Mouse (Mus musculus) brain, adult 2 months (tissue): Measurements from ENCODE around the gene Elovl7.
A peak's percentile ranks its signal among the peaks of the same experiment; 100 is the strongest.

Experiments
- DNase-seq: peaks from one replicate; pipeline ENCODE4 v3.0.0; 2011; ENCODE audit warnings: low read depth, low spot score

Gene Elovl7

GRCm38 (mm10) chr13:108302957-108303675 is 88.9 kb downstream of the Elovl7 start:
- no peak for DNase-seq

DNA sequence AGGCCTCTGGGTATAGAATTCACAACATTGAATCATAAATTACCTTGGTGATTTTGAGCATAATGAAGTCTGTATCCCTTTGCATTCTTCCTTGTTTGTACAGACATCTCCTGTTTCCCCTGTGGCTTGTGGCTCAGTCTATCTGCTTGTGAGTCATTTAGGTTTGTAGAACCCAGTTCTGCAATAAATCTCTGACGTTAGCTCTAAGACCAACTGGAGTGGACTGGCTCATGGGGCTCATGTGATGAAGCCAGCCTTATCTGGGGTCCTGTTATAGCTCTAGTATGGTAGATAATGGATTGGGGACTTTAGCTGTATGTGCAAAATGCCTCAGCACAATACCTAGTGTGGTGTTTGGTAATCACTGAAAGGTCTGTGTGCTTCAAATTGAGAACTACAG is 89.6 kb downstream of the Elovl7 start:
- DNase-seq: no peak

DNA sequence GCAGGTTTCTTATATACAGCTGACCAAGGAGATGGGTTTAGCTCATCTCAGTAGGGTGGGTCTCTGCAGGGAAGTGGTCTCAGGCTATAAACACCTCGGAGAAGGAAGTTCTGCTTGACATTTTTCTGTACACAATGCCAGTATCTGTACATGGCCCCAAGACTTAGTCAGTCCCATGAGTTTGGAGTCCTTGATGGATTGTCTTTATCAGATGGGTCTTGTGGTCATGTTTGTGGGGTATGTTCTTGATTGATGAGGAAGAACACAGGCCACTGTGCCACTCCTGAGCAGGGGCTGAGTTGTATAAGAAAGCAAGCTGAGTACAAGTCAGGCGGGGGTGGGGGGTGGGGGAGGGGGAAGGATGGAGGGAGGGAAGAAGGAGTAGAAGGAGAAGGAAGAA is 90.5 kb downstream of the Elovl7 start:
- DNase-seq: no peak

DNA sequence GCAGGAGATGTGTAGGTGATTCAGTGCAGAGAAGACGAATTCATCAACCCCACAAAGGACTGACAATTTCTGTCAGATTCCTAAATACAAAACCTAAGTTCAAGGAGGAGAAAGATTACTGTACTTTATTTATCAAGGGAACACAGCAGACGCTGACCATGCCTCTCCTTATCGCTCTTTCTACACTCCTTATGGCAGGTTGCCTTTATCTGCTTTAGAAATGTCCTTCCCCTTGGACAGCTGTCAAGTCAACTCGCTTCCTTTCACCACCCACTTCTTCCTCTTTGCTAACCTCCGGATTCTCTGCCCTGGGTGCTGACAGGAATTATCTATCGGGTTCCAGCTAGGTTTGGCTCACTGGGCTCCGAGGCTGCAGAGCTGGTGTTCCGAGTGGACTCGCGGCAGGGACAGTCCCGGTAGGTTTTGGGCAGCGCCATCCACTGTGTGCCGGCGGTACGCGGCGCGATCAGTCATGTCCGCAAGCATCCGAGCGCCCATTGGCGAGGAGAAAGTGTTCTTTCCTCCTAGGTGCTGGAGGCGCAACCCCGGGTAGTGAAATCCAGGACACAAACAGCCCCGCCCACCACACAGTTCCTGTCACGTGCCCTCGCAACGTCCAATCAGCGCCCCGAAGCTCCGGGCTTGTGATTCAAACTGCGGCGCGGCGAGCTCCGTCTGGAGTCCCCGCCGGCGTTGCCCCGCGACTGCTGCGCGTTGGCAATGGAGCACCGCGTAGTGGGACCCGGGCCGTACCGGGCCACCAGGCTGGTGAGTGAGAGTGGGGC is 101.7 kb downstream of the Elovl7 start, which contains the start of gene Depdc1b:
TSS of gene Depdc1b (plus strand) at position 631 of the 785 bp plus-strand sequence.
- peak; percentile 96 for DNase-seq

GRCm38 (mm10) chr13:108316487-108316903 is 102.3 kb downstream of the Elovl7 start:
- DNase-seq: no peak

DNA sequence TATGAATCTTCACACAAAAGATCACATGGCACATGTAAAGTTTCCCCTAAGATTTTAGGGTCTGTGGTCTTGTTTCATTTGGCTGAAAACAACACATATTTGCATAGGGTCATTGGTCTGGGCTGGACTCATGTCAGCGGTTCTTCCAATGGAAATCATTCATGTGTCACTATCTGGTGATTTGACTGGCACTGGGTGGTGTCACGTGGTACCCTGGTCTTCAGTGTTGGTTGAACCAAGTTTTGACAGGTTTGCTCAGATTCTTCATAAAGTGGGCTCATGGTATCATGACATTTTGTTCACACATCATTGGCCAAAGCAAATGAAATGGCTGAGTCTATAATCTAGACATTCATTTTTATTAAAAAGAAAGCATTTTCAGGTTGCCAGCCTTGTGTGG is 103.2 kb downstream of the Elovl7 start:
- no peak for DNase-seq

DNA sequence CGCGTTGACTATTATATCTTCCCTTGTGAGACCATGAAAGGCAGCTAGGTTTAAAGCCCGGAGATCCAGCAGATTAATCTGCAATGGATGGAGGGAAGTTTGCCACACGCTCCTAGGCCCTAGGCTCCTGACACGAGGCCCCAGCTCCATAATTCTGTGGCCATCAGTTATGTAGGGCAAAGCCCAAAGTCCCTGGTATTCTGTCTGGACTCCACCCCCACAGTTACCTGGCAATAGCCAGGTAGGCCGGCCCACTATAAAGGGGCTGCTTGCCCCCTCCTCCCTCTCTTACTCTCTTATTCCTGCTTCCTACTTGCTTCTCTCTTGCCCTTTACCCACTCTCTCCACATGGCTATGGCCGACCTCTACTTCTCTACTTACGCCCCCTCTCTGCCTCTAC is 104.8 kb downstream of the Elovl7 start:
- DNase-seq: no peak

- DNase-seq: no peak
Measured at GRCm38 (mm10) chr13:108320216-108320615, 106.0 kb downstream of the Elovl7 start.

DNA sequence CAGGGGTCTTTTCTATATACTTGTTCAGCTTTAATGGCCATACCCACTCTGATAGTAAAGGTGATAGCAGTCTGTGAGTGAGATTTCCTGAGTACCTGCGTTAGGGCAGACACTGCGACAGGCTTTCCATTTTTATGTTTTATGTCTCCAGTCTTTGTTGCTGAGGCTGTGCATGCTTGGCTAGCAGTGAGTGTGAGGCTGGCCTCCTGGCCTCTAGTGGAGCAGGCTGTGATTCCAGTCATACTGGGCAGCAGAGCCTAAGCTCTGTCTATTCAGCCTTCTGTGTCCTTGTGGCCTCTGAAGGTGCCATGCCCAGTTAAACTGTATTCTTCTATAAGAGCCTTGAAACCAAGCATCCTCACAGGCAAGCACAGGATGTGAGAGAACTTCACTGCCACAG is 108.3 kb downstream of the Elovl7 start:
- DNase-seq: no peak

DNA sequence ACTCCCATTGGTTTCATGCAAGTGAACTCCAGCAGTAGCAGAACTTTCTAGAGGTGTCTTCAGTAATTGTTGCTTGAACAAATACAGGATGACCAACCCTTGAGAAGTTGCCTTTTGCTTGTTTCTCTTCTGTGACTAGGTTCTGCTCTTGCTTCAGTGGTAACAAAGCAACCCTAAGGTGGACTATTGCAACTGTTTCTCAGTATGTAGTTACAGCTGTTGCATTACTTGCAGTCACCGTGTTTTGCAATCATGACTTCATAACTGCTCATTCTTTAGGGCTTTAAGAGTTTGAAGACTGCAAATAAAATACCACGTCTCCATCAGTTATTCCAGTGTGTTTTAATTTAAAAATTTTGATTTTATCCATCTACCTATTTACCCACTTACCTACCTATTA is 109.1 kb downstream of the Elovl7 start:
- no peak for DNase-seq

GRCm38 (mm10) chr13:108323866-108324829 is 109.9 kb downstream of the Elovl7 start:
- peak; percentile 12 for DNase-seq

GRCm38 (mm10) chr13:108325871-108326270 is 111.7 kb downstream of the Elovl7 start:
- no peak for DNase-seq

DNA sequence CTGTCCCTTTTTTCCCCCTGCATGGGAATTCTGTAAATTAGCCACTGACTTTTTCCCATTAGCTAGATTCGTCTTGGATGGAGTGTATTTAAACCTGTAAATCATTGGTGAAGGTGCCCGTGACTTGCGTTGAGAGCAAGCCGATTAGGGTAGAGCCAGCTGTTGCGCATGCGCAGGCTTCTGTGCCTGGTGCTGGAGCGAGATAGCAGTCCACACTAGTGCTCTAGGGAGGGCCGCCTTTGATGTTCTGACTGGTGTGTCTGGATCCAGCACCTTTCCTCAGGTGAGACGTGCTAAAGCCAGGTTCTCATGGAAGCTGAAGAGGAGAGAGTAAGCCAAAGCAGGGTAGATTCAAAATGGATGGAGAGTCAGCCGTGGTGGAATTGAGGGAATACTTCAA is 112.1 kb downstream of the Elovl7 start:
- DNase-seq: no peak

GRCm38 (mm10) chr13:108327047-108327446 is 112.8 kb downstream of the Elovl7 start:
- no peak for DNase-seq

DNA sequence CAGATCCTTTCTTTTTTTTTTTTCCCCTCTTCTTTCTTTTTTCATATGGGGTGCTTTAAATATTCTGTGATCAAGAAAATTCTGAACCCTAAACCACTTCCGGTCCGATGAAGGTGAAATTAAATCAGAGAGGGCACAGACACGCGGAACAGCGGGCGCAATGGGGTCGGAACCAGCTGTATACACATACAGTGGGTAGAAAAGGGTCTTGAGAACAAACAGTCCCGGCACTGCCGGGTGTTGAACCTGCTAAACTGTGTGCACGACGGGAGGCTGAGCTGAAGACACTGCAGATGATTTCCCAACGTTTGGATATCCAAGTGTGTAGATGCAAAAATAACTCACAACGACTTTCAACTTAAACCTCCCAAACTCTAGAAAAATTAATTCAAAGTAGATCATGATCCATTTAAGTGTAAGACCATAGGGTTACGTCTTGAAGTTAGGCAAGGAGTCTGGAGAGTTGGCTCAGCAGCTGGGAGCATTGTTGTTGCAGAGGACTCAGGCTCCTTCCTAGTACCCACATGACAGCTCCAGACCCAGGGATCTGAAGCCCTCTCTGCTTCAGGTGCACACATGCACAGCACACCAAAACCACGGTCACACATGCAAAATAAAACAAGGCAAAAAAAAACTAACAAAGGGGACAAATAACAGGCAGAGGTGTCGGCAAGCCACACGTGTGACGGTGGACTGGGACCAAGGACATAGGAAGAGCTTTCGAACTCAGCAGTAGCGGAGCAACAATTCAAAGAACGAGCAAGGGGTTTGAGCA is 114.4 kb downstream of the Elovl7 start:
- no peak for DNase-seq

- DNase-seq: peak; percentile 43
Measured at GRCm38 (mm10) chr13:108329693-108330092, 115.5 kb downstream of the Elovl7 start.
